Mouse (Mus musculus): ENCODE results near the gene Kcnk18.

GRCm38 (mm10) chr19:59190431-59191122 is 28.4 kb upstream of the Kcnk18 start:
- TF ChIP-seq CTCF (IDR thresholded peaks at IDR 0.05; ENCODE audit: borderline replicate concordance, extremely low read depth, insufficient read depth, insufficient read length) (no peak), POLR2A (IDR thresholded peaks at IDR 0.05; ENCODE audit: borderline replicate concordance, extremely low read depth, insufficient read depth, insufficient read length, poor library complexity, severe bottlenecking) (no peak)
